Mouse (Mus musculus): ENCODE measurements around the gene Katnb1.

Gene Katnb1

GRCm38 (mm10) chr8:95084261-95084660 lies 3.3 kb downstream of the Katnb1 start:
- no peak for DNase-seq (ENCODE audit: low read depth, low spot score)

DNA sequence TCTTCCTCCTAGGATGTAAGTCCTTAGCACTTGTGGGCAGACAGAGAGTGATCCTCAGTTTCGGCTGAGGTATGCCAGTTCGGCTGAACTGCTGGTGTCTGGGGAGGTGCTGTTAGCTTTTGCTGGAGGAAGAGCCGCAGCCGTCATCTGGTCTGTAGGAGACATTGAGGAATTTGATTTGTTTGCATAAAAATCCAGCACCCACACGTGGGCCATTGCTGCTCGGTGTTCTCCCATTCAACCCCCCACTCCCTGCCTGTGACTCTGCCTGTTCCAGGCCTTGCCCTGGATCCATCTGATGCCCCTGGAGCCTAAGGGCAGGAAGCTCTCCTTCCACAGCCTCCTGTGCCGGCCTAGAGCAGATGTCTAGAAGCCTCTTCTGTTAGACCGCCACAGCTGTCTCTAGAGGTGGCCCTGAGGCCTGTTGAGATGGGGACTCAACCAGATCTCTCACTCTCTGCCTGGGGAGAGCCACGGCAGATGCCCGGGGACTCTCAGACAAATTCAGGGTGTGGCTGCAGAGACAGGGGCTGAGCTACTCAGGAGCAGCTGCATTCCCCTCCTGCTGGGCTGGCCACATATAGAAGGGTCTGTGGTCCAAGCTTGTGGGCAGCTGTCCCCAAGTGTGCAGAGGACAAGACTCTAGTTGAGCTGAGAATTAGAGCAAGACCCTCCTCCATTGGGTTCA lies 3.9 kb downstream of the Katnb1 start:
- no peak for DNase-seq (ENCODE audit: low read depth, low spot score)

- DNase-seq (ENCODE audit: low read depth, low spot score), result no peak
Observed at GRCm38 (mm10) chr8:95085432-95086141, 4.6 kb downstream of the Katnb1 start.

DNA sequence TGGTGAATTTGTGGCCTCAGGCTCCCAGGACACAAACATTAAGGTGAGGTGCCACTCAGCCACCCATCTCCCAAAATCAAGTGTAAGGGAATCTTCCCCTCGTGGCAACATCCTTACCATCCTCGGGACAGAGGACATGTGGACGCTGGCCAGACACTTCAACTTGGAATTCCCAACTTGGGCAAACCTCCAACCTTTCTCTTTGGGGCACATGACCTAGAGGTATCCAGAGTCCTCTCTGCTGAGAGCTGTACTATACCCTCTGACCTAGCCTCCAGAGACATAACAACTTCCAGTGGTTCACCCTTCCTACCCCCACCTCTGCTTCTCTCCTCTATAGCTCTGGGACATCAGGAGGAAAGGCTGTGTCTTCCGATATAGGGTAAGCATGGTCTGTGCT lies 12.6 kb downstream of the Katnb1 start:
- no peak for DNase-seq (ENCODE audit: low read depth, low spot score)

DNA sequence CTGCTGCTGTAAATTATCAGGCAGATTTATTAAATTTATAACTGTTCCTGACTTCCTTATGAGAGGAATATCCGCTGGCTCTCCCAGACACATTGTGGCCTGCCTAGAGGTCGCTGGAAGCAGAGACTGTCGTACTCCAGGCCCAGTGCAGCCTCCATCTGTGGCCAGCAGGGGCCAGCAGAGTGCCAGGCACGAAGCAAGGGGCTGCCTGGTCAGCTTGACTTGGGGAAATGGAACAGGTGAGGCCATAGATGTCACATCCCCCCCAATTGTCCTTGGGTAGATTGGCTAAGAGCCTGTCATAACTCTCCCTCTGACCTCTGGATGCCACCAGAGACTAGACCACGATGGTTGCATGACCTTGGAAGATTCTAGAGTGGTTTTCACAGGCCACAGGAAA lies 18.0 kb downstream of the Katnb1 start:
- DNase-seq (ENCODE audit: low read depth, low spot score), result no peak

DNA sequence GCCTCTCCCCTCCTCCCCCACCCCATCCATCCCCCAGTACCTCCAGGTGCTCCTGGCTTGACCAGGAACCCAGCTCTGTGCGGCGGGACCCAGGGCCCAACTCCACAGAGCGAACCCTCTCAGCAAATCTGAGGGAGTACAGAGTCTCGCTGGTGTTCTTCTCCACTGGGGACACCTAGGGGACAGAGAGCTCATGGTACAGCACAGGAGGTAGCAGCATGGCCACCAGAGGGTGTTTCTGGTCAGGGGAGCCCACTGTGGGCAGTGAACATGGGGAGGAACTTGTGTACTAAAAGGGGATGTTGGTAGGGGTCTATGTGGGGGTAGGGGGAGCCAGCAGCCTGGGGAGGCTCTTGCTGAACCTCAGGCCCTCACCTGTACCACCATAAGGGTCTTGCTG lies 21.0 kb downstream of the Katnb1 start:
- DNase-seq (ENCODE audit: low read depth, low spot score), result no peak

DNA sequence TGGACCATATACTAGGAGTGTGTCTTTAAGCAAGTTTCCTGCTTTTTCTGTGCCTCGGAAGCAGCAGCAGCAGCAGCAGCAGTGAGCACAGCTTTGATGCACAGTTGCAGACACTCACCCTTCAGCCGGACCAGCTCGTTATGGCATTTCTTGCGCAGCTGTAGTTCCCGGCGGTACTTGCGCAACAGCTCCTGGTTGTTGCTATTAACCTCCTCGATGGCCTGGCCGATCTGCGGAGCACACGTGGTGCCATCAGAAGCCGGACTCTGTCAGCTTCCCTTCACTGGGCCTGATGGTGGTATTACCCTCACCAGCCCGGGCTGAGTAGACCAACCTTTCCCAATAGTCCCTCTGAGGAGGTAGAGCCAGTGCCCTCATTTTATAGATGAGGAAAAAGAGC lies 26.3 kb downstream of the Katnb1 start:
- DNase-seq (ENCODE audit: low read depth, low spot score), result no peak

DNA sequence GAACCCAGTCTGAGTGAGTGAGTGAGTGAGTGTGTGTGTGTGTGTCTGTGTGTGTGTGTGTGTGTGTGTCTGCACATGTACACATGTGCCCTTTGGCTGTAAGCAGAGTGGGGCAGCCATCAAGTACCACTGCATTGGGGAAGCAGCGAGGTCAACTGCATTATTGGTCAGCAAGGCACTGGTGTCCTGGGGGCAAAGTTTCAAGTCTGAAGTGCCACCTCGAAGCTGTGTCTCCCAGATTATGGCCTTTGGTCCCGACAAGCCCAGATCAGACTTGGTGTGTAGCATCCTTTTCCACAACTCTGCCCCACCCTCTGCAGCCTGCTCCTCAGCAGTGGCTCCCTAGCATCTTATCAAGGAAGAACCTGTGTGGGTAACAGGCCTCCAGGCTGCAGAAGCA lies 31.6 kb downstream of the Katnb1 start:
- DNase-seq (ENCODE audit: low read depth, low spot score), result no peak

DNA sequence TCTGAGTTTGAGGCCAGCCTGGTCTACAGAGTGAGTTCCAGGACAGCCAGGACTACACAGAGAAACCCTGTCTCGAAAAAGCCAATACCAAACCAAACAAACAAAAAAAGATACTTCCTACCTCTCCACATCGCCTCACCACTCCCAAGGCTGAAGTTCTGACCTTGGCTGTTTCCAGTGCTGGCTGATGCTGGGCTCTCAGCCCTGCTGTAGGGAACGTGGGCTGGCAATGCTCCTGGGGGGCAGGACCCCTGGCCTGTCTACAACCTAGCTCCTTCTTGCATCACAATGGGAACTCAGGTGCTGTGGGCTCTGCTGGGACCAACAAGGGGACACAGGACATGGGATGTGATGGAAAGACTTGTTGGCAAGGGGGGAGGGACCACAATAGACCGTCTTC lies 32.1 kb downstream of the Katnb1 start:
- DNase-seq (ENCODE audit: low read depth, low spot score), result no peak

- DNase-seq (ENCODE audit: low read depth, low spot score), result no peak
Observed at GRCm38 (mm10) chr8:95113750-95114149, 32.8 kb downstream of the Katnb1 start.

GRCm38 (mm10) chr8:95123455-95123854 lies 42.5 kb downstream of the Katnb1 start:
- no peak for DNase-seq (ENCODE audit: low read depth, low spot score)

DNA sequence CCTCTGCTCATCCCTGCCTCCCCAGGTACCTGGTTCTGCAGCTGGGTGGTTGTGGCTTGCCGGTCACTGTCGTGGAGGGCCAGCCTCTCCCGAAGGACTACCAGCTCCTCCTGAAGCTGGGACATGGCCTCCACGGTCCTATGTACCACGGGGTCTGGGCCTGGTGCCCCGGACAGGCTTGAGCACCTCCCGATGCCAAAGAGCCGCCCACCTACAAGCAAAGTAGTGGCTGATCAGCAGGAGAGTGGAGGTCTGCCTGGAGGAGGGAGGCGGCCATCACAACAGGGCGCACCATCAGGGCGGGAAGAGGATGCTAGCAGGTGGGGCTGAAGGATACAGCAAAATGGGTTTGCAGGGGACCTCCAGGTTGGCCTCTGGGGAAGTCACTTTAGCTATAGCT lies 45.5 kb downstream of the Katnb1 start:
- no peak for DNase-seq (ENCODE audit: low read depth, low spot score)

- no peak for DNase-seq (ENCODE audit: low read depth, low spot score)
Observed at GRCm38 (mm10) chr8:95127658-95128057, 46.7 kb downstream of the Katnb1 start.

- DNase-seq (ENCODE audit: low read depth, low spot score), result no peak
Observed at GRCm38 (mm10) chr8:95128750-95129260, 47.8 kb downstream of the Katnb1 start.

- DNase-seq (ENCODE audit: low read depth, low spot score), result no peak
Observed at GRCm38 (mm10) chr8:95130966-95131537, 50.1 kb downstream of the Katnb1 start.

DNA sequence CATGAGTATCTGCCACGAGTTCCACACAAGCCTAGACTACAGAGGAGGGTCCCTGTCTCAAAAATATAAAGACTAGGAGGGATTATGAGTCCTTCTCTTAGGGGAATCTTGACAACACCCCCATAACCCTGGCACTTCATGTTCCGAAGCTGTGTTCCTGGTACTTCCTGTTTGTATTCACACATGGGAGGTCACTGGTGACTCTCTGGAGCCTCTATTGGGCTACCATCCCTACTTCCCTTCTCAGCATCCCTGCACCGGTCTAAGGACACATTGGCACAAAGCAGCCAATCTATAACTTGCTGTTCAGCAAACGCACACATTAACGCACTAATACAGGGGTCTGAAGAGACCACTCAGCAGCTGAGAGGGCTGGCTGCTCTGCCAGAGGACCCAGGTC lies 51.0 kb downstream of the Katnb1 start:
- no peak for DNase-seq (ENCODE audit: low read depth, low spot score)

DNA sequence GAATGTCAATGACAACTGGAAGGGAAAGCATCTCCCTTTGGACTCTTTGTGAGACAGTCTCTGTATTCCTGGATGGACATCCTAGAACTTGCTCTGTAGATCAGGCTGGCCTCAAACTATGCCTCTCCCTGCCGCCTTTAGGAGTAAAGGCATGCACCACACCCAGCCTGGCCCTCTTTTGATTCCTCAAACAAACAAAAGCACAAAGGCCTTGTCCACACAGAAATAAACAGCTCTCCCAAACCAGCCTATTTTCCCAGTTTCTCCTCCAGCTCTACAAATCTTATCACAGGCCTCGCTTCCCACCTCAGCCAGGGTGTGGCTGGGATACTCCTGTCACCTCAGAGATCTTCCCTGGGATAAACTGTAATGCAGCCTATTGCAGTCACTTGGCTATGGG lies 53.2 kb downstream of the Katnb1 start:
- DNase-seq (ENCODE audit: low read depth, low spot score), result no peak

GRCm38 (mm10) chr8:95135242-95135641 lies 54.3 kb downstream of the Katnb1 start:
- DNase-seq (ENCODE audit: low read depth, low spot score), result no peak

- DNase-seq (ENCODE audit: low read depth, low spot score), result no peak
Observed at GRCm38 (mm10) chr8:95136218-95136617, 55.2 kb downstream of the Katnb1 start.

GRCm38 (mm10) chr8:95137201-95137600 lies 56.2 kb downstream of the Katnb1 start:
- DNase-seq (ENCODE audit: low read depth, low spot score), result no peak

- no peak for DNase-seq (ENCODE audit: low read depth, low spot score)
Observed at GRCm38 (mm10) chr8:95137641-95138098, 56.7 kb downstream of the Katnb1 start.

GRCm38 (mm10) chr8:95138341-95139050 lies 57.5 kb downstream of the Katnb1 start:
- no peak for DNase-seq (ENCODE audit: low read depth, low spot score)

Data from telencephalon, adult 2 months (tissue).